25 mouse cellular contexts compared by ENCODE assay signal in the genomic region with DNA sequence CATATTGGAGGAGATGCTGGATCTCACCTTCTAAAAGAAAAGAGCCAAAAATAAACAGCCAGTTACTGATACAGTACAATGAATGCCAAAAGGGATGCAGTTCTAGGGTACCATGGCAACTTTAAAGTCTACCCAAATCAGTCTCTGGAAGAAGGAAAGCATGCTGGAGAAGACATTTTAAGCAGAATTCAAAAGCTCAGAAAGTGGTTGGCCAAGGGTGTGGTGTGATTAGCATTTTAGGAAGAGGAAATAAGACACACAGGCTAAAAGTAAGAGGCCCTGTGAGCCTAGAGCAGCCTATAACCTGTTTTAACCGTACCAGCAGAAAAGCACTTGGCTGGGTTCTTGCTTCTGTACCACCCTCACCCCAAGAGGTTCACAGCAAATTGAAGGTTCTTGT. TPM values are rescaled to one million over a fixed set of nuclear protein-coding genes. Genes with fewer than 3 reads are reported as not detected.
DNase-seq lines count a peak whose midpoint lies in the region; ATAC-seq and TF ChIP-seq lines count a peak whose summit lies in the region.
"Had no signal": no experiment of that assay in that cellular context is flagged by ENCODE, and none has a peak within 500 bp of the region (broad histone marks: within the 10 kb centered on the region; RNA-seq: fewer than 3 reads in every experiment).

No protein-coding gene starts in this region.

- TF ChIP-seq POLR2A in brain, embryonic 14.5 days (IDR thresholded peaks at IDR 0.05; ENCODE audit: borderline replicate concordance, extremely low read depth, insufficient read depth, insufficient read length, poor library complexity, severe bottlenecking) = no peak

- no peak overlapping the region for H3K4me2 ChIP-seq in neural tube, embryonic 15.5 days
- H3K4me2 ChIP-seq: heart, embryonic 11.5 days; liver, embryonic 13.5 days; lung, embryonic 14.5 days; midbrain, embryonic 12.5 days had no signal

- H3K9ac ChIP-seq in neural tube, embryonic 15.5 days (replicated peaks) = no peak overlapping the region
- H3K9ac ChIP-seq: liver, embryonic 13.5 days; lung, embryonic 14.5 days; midbrain, embryonic 12.5 days had no signal

- no peaks in the 10 kb centered on the region for H3K36me3 ChIP-seq in neural tube, embryonic 15.5 days
- H3K36me3 ChIP-seq: liver, embryonic 13.5 days; midbrain, embryonic 12.5 days had no signal

- intact Hi-C loops in gastrocnemius, adult 2 months (cut with DNase I) = no loop called here

- no peak for DNase-seq in gastrocnemius, adult 2 months
- DNase-seq in gastrocnemius, adult 18-20 months (ENCODE audit: low spot score) = no peak
- peak; percentile 30 for DNase-seq in A20 (ENCODE audit: low read depth, low spot score)
- peak; percentile 17 for DNase-seq in brain, embryonic 14.5 days (ENCODE audit: low read depth)
- no peak for DNase-seq in thymus, adult 18-20 months
- DNase-seq in cerebellum, adult 11 months = no peak
- DNase-seq: adrenal gland, postnatal 14 days; cerebellum, adult 11-12 months; gastrocnemius, postnatal 10 days; heart, adult 11 months; heart, postnatal 10 days; kidney, postnatal 25 days; layer of hippocampus, postnatal 36 days; liver, embryonic 13.5 days; lung, postnatal 4 days; thymus, postnatal 36 days had no signal

- H3K4me1 ChIP-seq in neural tube, embryonic 15.5 days = peaks cover 11% of the 10 kb centered on the region
- H3K4me1 ChIP-seq: midbrain, embryonic 12.5 days had no signal

- 85% methylated on average over 1 of the region's 1 CpGs for WGBS in neural tube, embryonic 15.5 days

- H3K27ac ChIP-seq in gastrocnemius, adult 2 months = peak overlapping the region; percentile 56
- no peak overlapping the region for H3K27ac ChIP-seq in neural tube, embryonic 15.5 days (replicated peaks)
- H3K27ac ChIP-seq: hindbrain, postnatal 0 days; layer of hippocampus, adult 2 months; liver, embryonic 13.5 days; midbrain, embryonic 12.5 days had no signal

- ATAC-seq in megakaryocyte-erythroid progenitor cell, adult 5-6 weeks (replicated peaks; ENCODE audit: low FRiP score, low TSS enrichment, poor library complexity, severe bottlenecking) = peak; percentile 25; the same call in 1 of the 2 replicates
- ATAC-seq in neural tube, embryonic 15.5 days (ENCODE audit: low FRiP score) = no peak
- ATAC-seq: hindbrain, postnatal 0 days; intestine, embryonic 16.5 days had no signal

- H3K9me3 ChIP-seq in neural tube, embryonic 15.5 days (replicated peaks) = no peaks in the 10 kb centered on the region
- H3K9me3 ChIP-seq: liver, embryonic 13.5 days; midbrain, embryonic 12.5 days had no signal

- no peak overlapping the region for H3K4me3 ChIP-seq in gastrocnemius, adult 2 months
- H3K4me3 ChIP-seq in neural tube, embryonic 15.5 days (replicated peaks) = no peak overlapping the region
- H3K4me3 ChIP-seq: layer of hippocampus, adult 2 months; liver, embryonic 13.5 days; midbrain, embryonic 12.5 days had no signal

- no peak for TF ChIP-seq CTCF in gastrocnemius, adult 2 months (IDR thresholded peaks at IDR 0.05)
- no peak for TF ChIP-seq CTCF in brain, embryonic 14.5 days (IDR thresholded peaks at IDR 0.05; ENCODE audit: borderline replicate concordance, extremely low read depth, insufficient read depth, insufficient read length)

- no peaks in the 10 kb centered on the region for H3K27me3 ChIP-seq in neural tube, embryonic 15.5 days (replicated peaks)
- H3K27me3 ChIP-seq: liver, embryonic 13.5 days; midbrain, embryonic 12.5 days had no signal

RNA-seq across cellular contexts. Expression of gene Rnf130, which starts 22.5 kb away (rescaled TPM):
- total RNA-seq in gastrocnemius, adult 2 months (2021) = 10 to 100 TPM; 41.3 to 51.8 TPM
- 10 to 100 TPM; 47.8 to 53.2 TPM for total RNA-seq in gastrocnemius, adult 18-20 months (2021)
- 45.4 and 47.7 TPM in 2 replicates for polyA plus RNA-seq in brain, embryonic 14.5 days (2012; rRNA removed)
- total RNA-seq in megakaryocyte-erythroid progenitor cell, adult 5-6 weeks (2014; fragmentation: Nextera tagmentation) = 63.4 and 63.8 TPM in 2 replicates
- total RNA-seq in megakaryocyte-erythroid progenitor cell, adult 5-6 weeks (2017) = 115 and 134 TPM in 2 replicates
- polyA plus RNA-seq in neural tube, embryonic 15.5 days (2015; fragmentation: Nextera tagmentation; extraction: Ambion mirVana) = 56.8 and 58.5 TPM in 2 replicates
- polyA plus RNA-seq: C2C12 had no signal

Comparison
In these comparisons a context has a peak if more than half of its experiments do, and no peak if none do; other contexts are left out.
1. DNase-seq: peak in A20 (single experiment) and brain, embryonic 14.5 days (single experiment); none in gastrocnemius, adult 2 months (single experiment), gastrocnemius, adult 18-20 months (single experiment), thymus, adult 18-20 months (0 of 2) and cerebellum, adult 11 months (single experiment).